Mouse (Mus musculus) lung, adult 2 months (tissue): Measurements from ENCODE around the gene Abcc3. TPM values are rescaled to one million over a fixed set of nuclear protein-coding genes. Genes with fewer than 3 reads are reported as not detected.

Source experiments
- DNase-seq: peaks from one replicate; pipeline ENCODE4 v3.0.0; 2022
- H3K4me1 ChIP-seq: fragments of 200-500 bp; 2 replicates; pipeline ENCODE4 v1.6.1; 2011; ENCODE audit warnings: low read length; ENCODE audit not compliant: control insufficient read depth, insufficient read depth
- H3K4me3 ChIP-seq: fragments of 200-500 bp; replicated peaks from 2 replicates; pipeline ENCODE3; 2011; ENCODE audit warnings: low read depth, mild to moderate bottlenecking, control low read depth, low read length; ENCODE audit errors: extremely low read depth
- CTCF ChIP-seq: fragments of 200-500 bp; IDR thresholded peaks from 2 replicates; pipeline ENCODE4 v1.5.1; 2011; ENCODE audit warnings: mild to moderate bottlenecking, low read length, control low read depth; ENCODE audit not compliant: insufficient read depth
- POLR2A ChIP-seq: fragments of 200-500 bp; IDR thresholded peaks from 2 replicates; pipeline ENCODE4 v1.6.1; 2011; ENCODE audit warnings: low read depth, mild to moderate bottlenecking, control low read depth, low read length, borderline replicate concordance; ENCODE audit errors: extremely low read depth
- WGBS: fragments of 180-500 bp; shearing (Covaris S2); methylation state at CpG from one replicate; pipeline ENCODE4 v1.1.7; 2018; 5-methylcytosine and 5-hydroxymethylcytosine counted together
- polyA plus RNA-seq: library from polyadenylated mRNA; depleted of rRNA; stranded (reverse); fragments of >200 nt; gene quantifications from 2 replicates; pipeline ENCODE4 v1.2.3, GENCODE M21; 2012

Abcc3 gene
- polyA plus RNA-seq, 1 experiment: 57.9 TPM

- no peak for DNase-seq
- no peak overlapping the region for H3K4me3 ChIP-seq
- H3K4me1 ChIP-seq: no peaks in the 10 kb centered on the region
- TF ChIP-seq POLR2A (no peak), CTCF (no peak)
- WGBS: 65% methylated on average over 6 of the region's 6 CpGs
These were observed 28.2 kb upstream of the Abcc3 start for GRCm38 (mm10) chr11:94420991-94421390.

GRCm38 (mm10) chr11:94420325-94420724 lies 27.5 kb upstream of the Abcc3 start:
- Histone ChIP-seq H3K4me3 (no peak overlapping the region), H3K4me1 (no peaks in the 10 kb centered on the region)
- TF ChIP-seq POLR2A: no peak
- TF ChIP-seq CTCF: peak; percentile 44; the same call in 1 of the 2 replicates
- peak; percentile 38 for DNase-seq
- 14% methylated on average over 7 of the region's 7 CpGs for WGBS

- Histone ChIP-seq H3K4me3 (no peak overlapping the region), H3K4me1 (no peaks in the 10 kb centered on the region)
- WGBS: 69% methylated on average over 10 of the region's 10 CpGs
- TF ChIP-seq POLR2A (no peak), CTCF (no peak)
- no peak for DNase-seq
These were observed 26.4 kb upstream of the Abcc3 start for GRCm38 (mm10) chr11:94419004-94419727.

GRCm38 (mm10) chr11:94414042-94414441 lies 21.2 kb upstream of the Abcc3 start:
- TF ChIP-seq POLR2A (no peak), CTCF (no peak)
- DNase-seq: no peak
- H3K4me3 ChIP-seq: no peak overlapping the region
- 52% methylated on average over 4 of the region's 4 CpGs for WGBS
- H3K4me1 ChIP-seq: no peaks in the 10 kb centered on the region

- 32% methylated on average over 8 of the region's 8 CpGs for WGBS
- no peak for TF ChIP-seq POLR2A
- no peak for TF ChIP-seq CTCF
- Histone ChIP-seq H3K4me3 (no peak overlapping the region), H3K4me1 (no peaks in the 10 kb centered on the region)
- DNase-seq: no peak
These were observed 20.7 kb upstream of the Abcc3 start for GRCm38 (mm10) chr11:94413516-94413915.

- TF ChIP-seq POLR2A: no peak
- TF ChIP-seq CTCF: no peak
- Histone ChIP-seq H3K4me1 (no peaks in the 10 kb centered on the region), H3K4me3 (no peak overlapping the region)
- WGBS: 22% methylated on average over 10 of the region's 10 CpGs
- no peak for DNase-seq
These were observed 20.2 kb upstream of the Abcc3 start for GRCm38 (mm10) chr11:94412998-94413469.

GRCm38 (mm10) chr11:94412562-94412961 lies 19.8 kb upstream of the Abcc3 start:
- 43% methylated on average over 2 of the region's 2 CpGs for WGBS

GRCm38 (mm10) chr11:94407803-94408321 lies 15.1 kb upstream of the Abcc3 start:
- WGBS: 67% methylated on average over 11 of the region's 11 CpGs
- Histone ChIP-seq H3K4me1 (no peaks in the 10 kb centered on the region), H3K4me3 (no peak overlapping the region)
- DNase-seq: no peak
- TF ChIP-seq CTCF (no peak), POLR2A (no peak)

More at GRCm38 (mm10) chr11:94412562-94412961, 19.8 kb upstream of the Abcc3 start:
- H3K4me3 ChIP-seq: no peak overlapping the region
- DNase-seq: no peak
- no peak for TF ChIP-seq POLR2A
- no peak for TF ChIP-seq CTCF
- H3K4me1 ChIP-seq: no peaks in the 10 kb centered on the region

GRCm38 (mm10) chr11:94405348-94405747 lies 12.6 kb upstream of the Abcc3 start:
- Histone ChIP-seq H3K4me3 (no peak overlapping the region), H3K4me1 (no peaks in the 10 kb centered on the region)
- no peak for DNase-seq
- 47% methylated on average over 6 of the region's 6 CpGs for WGBS
- no peak for TF ChIP-seq POLR2A
- no peak for TF ChIP-seq CTCF
